Mouse (Mus musculus): ENCODE data around the gene Zg16. TPM values are rescaled to one million over a fixed set of nuclear protein-coding genes. Genes with fewer than 3 reads are reported as not detected.

The Zg16 gene
- polyA plus RNA-seq, 1 experiment from 2014 or later = not detected

DNA sequence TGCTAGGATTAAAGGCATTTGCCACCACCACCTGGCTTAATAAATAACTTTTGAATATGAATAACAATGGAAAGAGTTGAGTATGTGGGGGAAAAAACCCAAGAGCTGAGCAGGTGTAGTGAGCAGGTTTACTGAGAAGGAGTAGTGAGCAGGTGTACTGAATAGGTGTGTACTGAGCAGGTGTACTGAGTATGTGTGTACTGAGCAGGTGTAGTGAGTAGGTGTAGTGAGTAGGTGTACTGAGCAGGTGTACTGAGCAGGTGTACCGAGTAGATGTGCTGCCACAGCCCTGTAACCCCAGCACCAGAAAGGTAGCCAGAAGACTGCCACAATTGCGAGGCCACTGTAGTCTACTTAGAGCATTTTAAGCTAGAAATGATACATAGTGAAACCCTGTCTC lies 2.3 kb downstream of the Zg16 start:
- WGBS = 87% methylated on average over 2 of the region's 2 CpGs
- no peak overlapping the region for H3K9ac ChIP-seq (ENCODE audit: low read depth, low read length)
- H3K4me2 ChIP-seq (replicated peaks; ENCODE audit: low read depth, low read length) = no peak overlapping the region
- H3K4me1 ChIP-seq (ENCODE audit: control insufficient read depth, insufficient read depth, low read length) = no peaks in the 10 kb centered on the region
- no peak overlapping the region for H3K4me3 ChIP-seq (ENCODE audit: low read length)
- no peak for ATAC-seq (ENCODE audit: low FRiP score, low TSS enrichment)
- H3K27me3 ChIP-seq (ENCODE audit: control insufficient read depth, insufficient read depth, low read length) = no peaks in the 10 kb centered on the region
- H3K36me3 ChIP-seq (ENCODE audit: control insufficient read depth, insufficient read depth, low read length) = no peaks in the 10 kb centered on the region
- no peak overlapping the region for H3K27ac ChIP-seq (ENCODE audit: low read depth, low read length)
- no peaks in the 10 kb centered on the region for H3K9me3 ChIP-seq (ENCODE audit: control insufficient read depth, low read length)

DNA sequence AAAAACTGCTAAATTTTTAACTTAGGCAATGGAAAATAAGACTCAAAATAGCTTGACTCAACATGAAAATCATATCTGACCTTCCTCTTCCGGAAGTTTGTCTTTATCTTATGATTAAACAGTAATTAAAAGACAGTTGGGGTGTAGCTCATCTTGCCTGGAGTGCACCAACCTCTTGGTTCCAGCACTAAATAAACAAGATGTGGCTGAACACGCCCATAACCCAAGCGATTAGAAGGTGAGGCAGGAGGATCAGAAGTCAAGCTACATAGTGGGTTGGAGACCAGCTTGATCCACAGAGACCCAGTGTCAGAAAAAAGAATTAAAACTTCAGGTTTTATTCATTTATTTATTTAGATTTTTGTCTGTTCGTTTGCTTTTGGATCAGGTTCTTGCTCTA lies 3.4 kb downstream of the Zg16 start:
- Histone ChIP-seq H3K4me1 (ENCODE audit: control insufficient read depth, insufficient read depth, low read length) (no peaks in the 10 kb centered on the region), H3K4me2 (replicated peaks; ENCODE audit: low read depth, low read length) (no peak overlapping the region), H3K9me3 (ENCODE audit: control insufficient read depth, low read length) (no peaks in the 10 kb centered on the region), H3K27me3 (ENCODE audit: control insufficient read depth, insufficient read depth, low read length) (no peaks in the 10 kb centered on the region), H3K36me3 (ENCODE audit: control insufficient read depth, insufficient read depth, low read length) (no peaks in the 10 kb centered on the region), H3K9ac (ENCODE audit: low read depth, low read length) (no peak overlapping the region), H3K27ac (ENCODE audit: low read depth, low read length) (no peak overlapping the region), H3K4me3 (ENCODE audit: low read length) (no peak overlapping the region)
- ATAC-seq (ENCODE audit: low FRiP score, low TSS enrichment) = no peak
- 80% methylated on average over 4 of the region's 4 CpGs for WGBS

DNA sequence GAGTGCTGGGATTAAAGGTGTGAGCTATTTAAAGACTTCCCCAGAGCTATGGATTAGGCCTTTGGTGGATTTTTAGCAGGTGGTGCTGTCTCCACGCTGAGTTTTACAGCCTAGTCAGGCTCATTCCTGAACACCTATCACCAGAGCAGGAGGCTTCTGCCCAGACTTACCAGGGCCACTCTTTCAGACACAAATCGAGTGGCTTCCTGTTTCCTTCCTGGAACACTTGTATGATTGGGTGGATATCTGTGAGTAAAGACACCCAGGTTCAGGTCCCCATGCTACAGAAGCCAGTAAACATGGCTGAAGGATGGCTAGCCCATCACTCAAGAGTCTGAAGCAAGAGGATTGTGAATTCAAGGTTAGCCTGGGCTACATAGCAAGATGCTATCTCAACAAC lies 4.1 kb downstream of the Zg16 start:
- no peak for ATAC-seq (ENCODE audit: low FRiP score, low TSS enrichment)
- Histone ChIP-seq H3K27me3 (ENCODE audit: control insufficient read depth, insufficient read depth, low read length) (no peaks in the 10 kb centered on the region), H3K4me3 (ENCODE audit: low read length) (no peak overlapping the region), H3K4me2 (replicated peaks; ENCODE audit: low read depth, low read length) (no peak overlapping the region), H3K27ac (ENCODE audit: low read depth, low read length) (no peak overlapping the region), H3K4me1 (ENCODE audit: control insufficient read depth, insufficient read depth, low read length) (no peaks in the 10 kb centered on the region), H3K36me3 (ENCODE audit: control insufficient read depth, insufficient read depth, low read length) (no peaks in the 10 kb centered on the region), H3K9ac (ENCODE audit: low read depth, low read length) (no peak overlapping the region), H3K9me3 (ENCODE audit: control insufficient read depth, low read length) (no peaks in the 10 kb centered on the region)
- 62% methylated on average over 2 of the region's 2 CpGs for WGBS

DNA sequence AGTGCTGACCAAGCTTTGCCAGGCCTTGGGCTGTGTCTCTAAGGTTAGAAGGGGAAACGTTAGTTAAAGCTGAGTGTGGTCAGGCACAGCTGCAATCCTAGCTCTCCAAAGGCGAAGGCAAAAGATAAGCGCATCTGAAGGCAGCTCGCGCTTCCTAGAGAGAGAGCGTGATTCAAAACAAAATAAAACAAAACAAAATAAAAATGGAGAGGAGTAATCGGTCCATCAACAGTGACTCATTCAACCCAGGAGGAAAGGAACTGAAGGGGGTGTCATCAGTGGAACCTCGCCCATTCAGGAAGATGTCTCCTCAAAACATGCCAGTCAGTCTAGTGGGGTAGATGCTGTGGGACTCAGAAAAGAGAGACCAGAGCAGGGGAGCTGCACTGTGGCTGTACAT lies 4.9 kb downstream of the Zg16 start:
- H3K27ac ChIP-seq (ENCODE audit: low read depth, low read length) = no peak overlapping the region
- H3K9ac ChIP-seq (ENCODE audit: low read depth, low read length) = no peak overlapping the region
- ATAC-seq (ENCODE audit: low FRiP score, low TSS enrichment) = no peak
- H3K27me3 ChIP-seq (ENCODE audit: control insufficient read depth, insufficient read depth, low read length) = no peaks in the 10 kb centered on the region
- WGBS = 84% methylated on average over 8 of the region's 8 CpGs
- H3K4me3 ChIP-seq (ENCODE audit: low read length) = no peak overlapping the region
- H3K36me3 ChIP-seq (ENCODE audit: control insufficient read depth, insufficient read depth, low read length) = no peaks in the 10 kb centered on the region
- no peak overlapping the region for H3K4me2 ChIP-seq (replicated peaks; ENCODE audit: low read depth, low read length)
- H3K9me3 ChIP-seq (ENCODE audit: control insufficient read depth, low read length) = no peaks in the 10 kb centered on the region
- no peaks in the 10 kb centered on the region for H3K4me1 ChIP-seq (ENCODE audit: control insufficient read depth, insufficient read depth, low read length)

DNA sequence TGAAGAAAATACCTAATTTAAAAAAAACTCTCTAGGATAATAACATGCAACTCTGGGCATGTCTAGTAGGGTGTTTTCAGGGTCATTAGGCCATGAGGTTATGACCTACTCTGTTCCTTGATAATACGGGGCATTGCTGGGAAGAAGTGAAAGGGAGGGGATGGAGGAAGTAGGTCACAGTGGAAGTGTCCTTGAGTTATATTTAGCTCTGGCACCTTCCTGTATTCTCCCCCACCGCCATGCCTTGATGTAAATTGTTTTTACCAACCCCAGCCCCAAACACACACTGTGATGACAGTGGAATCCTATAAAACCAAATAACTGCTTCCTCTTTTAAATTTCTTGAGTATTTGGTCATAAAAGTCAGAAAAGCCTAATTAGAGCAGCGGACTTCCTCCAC lies 7.1 kb downstream of the Zg16 start:
- no peak overlapping the region for H3K27ac ChIP-seq (ENCODE audit: low read depth, low read length)
- H3K4me1 ChIP-seq (ENCODE audit: control insufficient read depth, insufficient read depth, low read length) = no peaks in the 10 kb centered on the region
- no peak overlapping the region; the same call in 1 of the 2 replicates for H3K9ac ChIP-seq (ENCODE audit: low read depth, low read length)
- 0 out of 2 replicates have a peak, but pooled peaks cover 2% of the 10 kb centered on the region for H3K9me3 ChIP-seq (ENCODE audit: control insufficient read depth, low read length)
- H3K36me3 ChIP-seq (ENCODE audit: control insufficient read depth, insufficient read depth, low read length) = no peaks in the 10 kb centered on the region
- H3K4me2 ChIP-seq (replicated peaks; ENCODE audit: low read depth, low read length) = no peak overlapping the region
- no peak overlapping the region for H3K4me3 ChIP-seq (ENCODE audit: low read length)
- ATAC-seq (ENCODE audit: low FRiP score, low TSS enrichment) = no peak
- WGBS = 59% methylated on average over 3 of the region's 3 CpGs
- no peaks in the 10 kb centered on the region for H3K27me3 ChIP-seq (ENCODE audit: control insufficient read depth, insufficient read depth, low read length)

DNA sequence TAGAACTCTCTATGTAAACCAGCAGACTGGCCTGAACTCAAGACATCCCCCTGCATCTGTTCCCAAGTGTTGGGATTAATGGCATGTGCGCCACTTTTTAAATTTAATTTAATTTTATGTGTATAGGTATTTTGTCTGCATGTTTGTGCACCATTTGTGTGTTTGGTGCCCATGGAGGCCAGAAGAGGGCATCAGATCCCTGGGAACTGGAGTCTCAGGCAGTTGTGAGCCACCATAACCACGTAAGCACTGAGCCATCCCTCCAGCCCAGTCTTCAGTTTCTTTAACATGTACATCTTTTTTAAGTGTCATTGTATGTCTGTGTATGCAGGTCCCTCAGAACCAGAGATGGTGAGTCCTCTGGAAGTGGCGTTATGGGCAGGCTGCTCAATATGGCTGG lies 9.4 kb downstream of the Zg16 start:
- Histone ChIP-seq H3K36me3 (ENCODE audit: control insufficient read depth, insufficient read depth, low read length) (no peaks in the 10 kb centered on the region), H3K4me3 (ENCODE audit: low read length) (no peak overlapping the region), H3K9ac (ENCODE audit: low read depth, low read length) (no peak overlapping the region), H3K9me3 (ENCODE audit: control insufficient read depth, low read length) (0 out of 2 replicates have a peak, but pooled peaks cover 2% of the 10 kb centered on the region), H3K4me2 (replicated peaks; ENCODE audit: low read depth, low read length) (no peak overlapping the region), H3K27me3 (ENCODE audit: control insufficient read depth, insufficient read depth, low read length) (no peaks in the 10 kb centered on the region), H3K27ac (ENCODE audit: low read depth, low read length) (no peak overlapping the region), H3K4me1 (ENCODE audit: control insufficient read depth, insufficient read depth, low read length) (no peaks in the 10 kb centered on the region)
- WGBS = 80% methylated on average over 3 of the region's 3 CpGs
- no peak for ATAC-seq (ENCODE audit: low FRiP score, low TSS enrichment)

DNA sequence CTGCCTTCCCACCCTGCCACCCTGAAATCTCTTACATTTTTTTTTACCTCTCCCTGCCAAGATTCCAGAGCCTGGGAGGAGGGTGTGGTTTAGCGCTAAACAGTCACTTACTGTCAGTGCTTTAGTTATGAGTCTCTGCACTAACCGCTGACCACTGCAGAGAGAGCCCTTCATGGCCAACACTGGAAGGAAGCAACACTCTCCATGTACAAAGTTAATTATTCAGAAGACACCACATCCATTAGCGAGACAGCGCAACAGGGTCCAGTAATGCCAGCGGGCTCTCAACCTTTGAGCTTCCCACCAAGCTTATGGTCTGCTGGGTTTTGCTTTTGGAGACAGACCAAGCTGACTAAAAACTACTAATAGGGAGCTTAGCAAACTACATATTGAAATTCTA lies 10.9 kb downstream of the Zg16 start:
- Histone ChIP-seq H3K36me3 (ENCODE audit: control insufficient read depth, insufficient read depth, low read length) (no peaks in the 10 kb centered on the region), H3K4me1 (ENCODE audit: control insufficient read depth, insufficient read depth, low read length) (no peaks in the 10 kb centered on the region), H3K4me2 (replicated peaks; ENCODE audit: low read depth, low read length) (no peak overlapping the region), H3K4me3 (ENCODE audit: low read length) (no peak overlapping the region), H3K9me3 (ENCODE audit: control insufficient read depth, low read length) (0 out of 2 replicates have a peak, but pooled peaks cover 2% of the 10 kb centered on the region), H3K27ac (ENCODE audit: low read depth, low read length) (no peak overlapping the region), H3K27me3 (ENCODE audit: control insufficient read depth, insufficient read depth, low read length) (no peaks in the 10 kb centered on the region), H3K9ac (ENCODE audit: low read depth, low read length) (no peak overlapping the region)
- no peak for ATAC-seq (ENCODE audit: low FRiP score, low TSS enrichment)
- 86% methylated on average over 5 of the region's 5 CpGs for WGBS

DNA sequence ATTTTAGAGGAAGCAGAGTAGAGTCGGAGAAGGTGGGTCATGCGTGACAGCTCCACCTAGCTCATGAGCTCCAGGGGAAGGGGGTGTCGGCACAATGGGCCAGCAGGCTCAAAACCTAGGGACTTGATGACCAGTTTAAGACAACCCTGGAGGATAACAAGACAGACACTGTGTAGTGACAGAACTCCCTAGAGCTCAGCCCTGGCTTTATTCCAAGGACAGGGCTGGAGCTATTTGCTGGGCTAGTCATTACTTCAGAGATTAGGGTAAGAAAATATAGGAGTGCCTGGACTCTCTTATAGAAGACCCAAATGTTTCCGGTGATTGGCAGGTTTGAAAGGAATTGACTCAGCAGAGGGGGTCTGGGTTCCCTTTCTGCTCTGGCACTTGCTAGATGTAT lies 13.9 kb downstream of the Zg16 start:
- Histone ChIP-seq H3K27ac (ENCODE audit: low read depth, low read length) (no peak overlapping the region), H3K4me1 (ENCODE audit: control insufficient read depth, insufficient read depth, low read length) (no peaks in the 10 kb centered on the region), H3K9ac (ENCODE audit: low read depth, low read length) (no peak overlapping the region), H3K27me3 (ENCODE audit: control insufficient read depth, insufficient read depth, low read length) (no peaks in the 10 kb centered on the region), H3K4me2 (replicated peaks; ENCODE audit: low read depth, low read length) (no peak overlapping the region), H3K4me3 (ENCODE audit: low read length) (no peak overlapping the region), H3K9me3 (ENCODE audit: control insufficient read depth, low read length) (0 out of 2 replicates have a peak, but pooled peaks cover 2% of the 10 kb centered on the region), H3K36me3 (ENCODE audit: control insufficient read depth, insufficient read depth, low read length) (no peaks in the 10 kb centered on the region)
- no peak for ATAC-seq (ENCODE audit: low FRiP score, low TSS enrichment)
- whole genome bisulfite sequencing = 69% methylated on average over 4 of the region's 4 CpGs

DNA sequence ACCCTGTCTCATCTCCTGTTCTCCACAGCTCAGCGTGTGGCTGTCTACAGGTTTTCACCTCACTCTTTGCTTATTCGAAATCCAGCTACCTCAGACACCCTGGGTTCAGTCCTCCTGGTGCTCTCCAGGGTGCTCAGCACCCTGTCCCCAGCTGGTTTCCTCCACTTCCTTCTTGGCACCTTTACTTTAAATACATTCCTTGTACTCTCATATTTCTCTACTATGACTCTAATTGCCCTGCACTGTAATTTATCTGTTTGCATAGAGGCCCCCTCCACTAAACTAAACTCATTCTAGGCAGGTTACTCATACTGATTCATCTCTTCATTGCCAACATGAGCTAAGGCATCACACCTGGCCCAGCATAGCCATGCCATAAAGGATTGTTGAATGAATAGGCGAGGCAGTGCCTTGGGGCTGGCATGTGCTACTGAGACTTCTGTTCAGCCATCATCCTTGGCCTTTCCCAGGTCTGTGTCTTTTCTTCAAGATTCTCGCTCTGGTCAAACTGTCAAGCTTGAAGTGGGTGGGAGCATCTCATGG lies 16.2 kb downstream of the Zg16 start:
- H3K4me3 ChIP-seq (ENCODE audit: low read length) = no peak overlapping the region
- no peaks in the 10 kb centered on the region for H3K27me3 ChIP-seq (ENCODE audit: control insufficient read depth, insufficient read depth, low read length)
- no peaks in the 10 kb centered on the region for H3K4me1 ChIP-seq (ENCODE audit: control insufficient read depth, insufficient read depth, low read length)
- no peak overlapping the region for H3K4me2 ChIP-seq (replicated peaks; ENCODE audit: low read depth, low read length)
- 0 out of 2 replicates have a peak, but pooled peaks cover 2% of the 10 kb centered on the region for H3K9me3 ChIP-seq (ENCODE audit: control insufficient read depth, low read length)
- no peaks in the 10 kb centered on the region for H3K36me3 ChIP-seq (ENCODE audit: control insufficient read depth, insufficient read depth, low read length)
- H3K27ac ChIP-seq (ENCODE audit: low read depth, low read length) = no peak overlapping the region
- H3K9ac ChIP-seq (ENCODE audit: low read depth, low read length) = no peak overlapping the region
- 82% methylated on average over 4 of the region's 4 CpGs for WGBS
- no peak for ATAC-seq (ENCODE audit: low FRiP score, low TSS enrichment)
